In genomic region chr1:61377070-61377469, GRCm38 (mm10) we compare ENCODE assay signal across 7 mouse cellular contexts.
DNase-seq lines count a peak whose midpoint lies in the region.

No protein-coding gene starts in this region.

- peak; percentile 51 for DNase-seq in Muller cell, postnatal 12 days (ENCODE audit: inconsistent ontology term)
- DNase-seq in brain, embryonic 18.5 days (ENCODE audit: low read depth, low spot score) = peak; percentile 68
- peak; percentile 4 for DNase-seq in fat pad, adult 2 months (ENCODE audit: extremely low read depth, low read depth, low spot score)
- DNase-seq in heart, postnatal 4 days = peak; percentile 81
- peak; percentile 33 to 68 for DNase-seq in layer of hippocampus, adult 8-10 months (ENCODE audit: low spot score in 2 of 2)
- peak; percentile 80 for DNase-seq in lung, postnatal 14 days
- DNase-seq in right cerebral cortex, postnatal 14 days = peak; percentile 75

Comparison
In these comparisons a context has a peak if more than half of its experiments do, and no peak if none do; other contexts are left out.
1. Peak in every context shown above with its lines: DNase-seq.
2. DNase-seq: peak in every context shown above with its lines; median percentile 81 in heart, postnatal 4 days; 80 in lung, postnatal 14 days; 75 in right cerebral cortex, postnatal 14 days; 68 in brain, embryonic 18.5 days; 51 in Muller cell, postnatal 12 days; 50 in layer of hippocampus, adult 8-10 months; 4 in fat pad, adult 2 months.